Mouse (Mus musculus): Measurements from ENCODE around the gene Fbxo3.
"Not testable (repeated sequence)": the region's sequence is repeated elsewhere in the genome, so short reads cannot be mapped to it uniquely, and the experiment has no call there.

- not testable (repeated sequence) for TF ChIP-seq POLR2A (IDR thresholded peaks at IDR 0.05; ENCODE audit: extremely low read depth, insufficient read depth, low read length); CTCF (IDR thresholded peaks at IDR 0.05; ENCODE audit: low read depth, low read length)
These were observed 83.8 kb downstream of the Fbxo3 start for GRCm38 (mm10) chr2:104111170-104111797.

All from liver, adult 2 months (tissue).